Mouse (Mus musculus) MEL (cell line): ENCODE measurements around the gene Fosb. TPM values are rescaled to one million over a fixed set of nuclear protein-coding genes. Genes with fewer than 3 reads are reported as not detected.

Experiments
- DNase-seq: peaks from one replicate; pipeline ENCODE4 v3.0.0; 2011; ENCODE audit warnings: low read depth, low spot score
- H3K27ac ChIP-seq: 2 replicates; pipeline ENCODE4 v1.5.1; 2012; ENCODE audit warnings: low read depth, mild to moderate bottlenecking, control low read depth, low read length, moderate library complexity; ENCODE audit not compliant: control insufficient read depth
- H3K27me3 ChIP-seq, 2 experiments: fragments of 150-350 bp in 1 of 2; sonication (generic) in 1 of 2; 2 replicates each; pipeline ENCODE4 v1.6.1; 2012; ENCODE audit warnings: low read length in 2 of 2, mild to moderate bottlenecking in 2 of 2, improper control_type of control experiment in 1 of 2, moderate library complexity in 1 of 2; ENCODE audit not compliant: insufficient read depth in 2 of 2, control insufficient read depth in 1 of 2
- H3K36me3 ChIP-seq, 2 experiments: 2 replicates each; pipeline ENCODE4 v1.6.1; 2012 to 2014; ENCODE audit warnings: low read length in 2 of 2, improper control_type of control experiment in 1 of 2, inconsistent platforms in 1 of 2, mild to moderate bottlenecking in 1 of 2; ENCODE audit not compliant: insufficient read depth in 2 of 2, control insufficient read depth in 1 of 2
- H3K4me1 ChIP-seq, 2 experiments: fragments of 150-350 bp in 1 of 2; sonication (generic) in 1 of 2; 2 replicates each; pipeline ENCODE4 v1.6.1; 2012; ENCODE audit warnings: low read length in 2 of 2, improper control_type of control experiment in 1 of 2, mild to moderate bottlenecking in 1 of 2; ENCODE audit not compliant: insufficient read depth in 2 of 2, control insufficient read depth in 1 of 2
- H3K4me3 ChIP-seq, 2 experiments: fragments of 150-350 bp in 1 of 2; sonication (generic) in 1 of 2; 2 replicates each; pipeline ENCODE4 v1.5.1; 2012; ENCODE audit warnings: low read depth in 2 of 2, low read length in 2 of 2, mild to moderate bottlenecking in 2 of 2, moderate library complexity in 2 of 2, control low read depth in 1 of 2, improper control_type of control experiment in 1 of 2; ENCODE audit not compliant: control insufficient read depth in 1 of 2, insufficient read depth in 1 of 2
- H3K79me2 ChIP-seq: 2 replicates; pipeline ENCODE4 v1.6.1; 2012; ENCODE audit warnings: mild to moderate bottlenecking, low read length, moderate library complexity; ENCODE audit not compliant: control insufficient read depth, poor library complexity, insufficient read depth
- H3K9ac ChIP-seq: 2 replicates; pipeline ENCODE4 v1.6.1; 2012; ENCODE audit warnings: low read depth, mild to moderate bottlenecking, control low read depth, low read length, moderate library complexity; ENCODE audit not compliant: control insufficient read depth, poor library complexity, severe bottlenecking
- H3K9me3 ChIP-seq: fragments of 150-350 bp; sonication (generic); replicated peaks from 2 replicates; pipeline ENCODE4 v1.6.1; 2012; ENCODE audit warnings: mild to moderate bottlenecking, low read length, improper control_type of control experiment, moderate library complexity; ENCODE audit not compliant: insufficient read depth
- BHLHE40 ChIP-seq: IDR thresholded peaks from 2 replicates; pipeline ENCODE4 v1.6.1; 2012; ENCODE audit warnings: low read depth, mild to moderate bottlenecking, inconsistent platforms, low read length, improper control_type of control experiment, borderline replicate concordance
- CHD2 ChIP-seq: IDR thresholded peaks from 2 replicates; pipeline ENCODE4 v1.6.1; 2011; ENCODE audit warnings: low read length, improper control_type of control experiment
- CTCF ChIP-seq, 3 experiments: IDR thresholded peaks in 2 of 3; conservative IDR thresholded peaks in 1 of 3; 2 replicates each; pipeline ENCODE4 v1.5.1; 2011 to 2012; ENCODE audit warnings: low read length in 3 of 3, low read depth in 2 of 3, mild to moderate bottlenecking in 2 of 3, improper control_type of control experiment in 1 of 3, inconsistent platforms in 1 of 3, mixed read lengths in 1 of 3, moderate library complexity in 1 of 3; ENCODE audit not compliant: control insufficient read depth in 1 of 3, insufficient read depth in 1 of 3, poor library complexity in 1 of 3, severe bottlenecking in 1 of 3
- E2F4 ChIP-seq: IDR thresholded peaks from 2 replicates; pipeline ENCODE4 v1.6.1; 2011; ENCODE audit warnings: low read depth, low read length, improper control_type of control experiment, borderline replicate concordance
- ETS1 ChIP-seq: IDR thresholded peaks from 2 replicates; pipeline ENCODE4 v1.6.1; 2012; ENCODE audit warnings: low read depth, mild to moderate bottlenecking, inconsistent platforms, low read length, improper control_type of control experiment, moderate library complexity
- HCFC1 ChIP-seq: IDR thresholded peaks from 2 replicates; pipeline ENCODE4 v1.6.1; 2012; ENCODE audit warnings: low read depth, mild to moderate bottlenecking, inconsistent platforms, low read length, improper control_type of control experiment, moderate library complexity
- KAT2A ChIP-seq: conservative IDR thresholded peaks from 2 replicates; pipeline ENCODE4 v1.6.1; 2012; ENCODE audit warnings: low read depth, low read length, improper control_type of control experiment, inconsistent platforms
- MAFK ChIP-seq: IDR thresholded peaks from 2 replicates; pipeline ENCODE4 v1.6.1; 2011; ENCODE audit warnings: low read depth, mild to moderate bottlenecking, low read length, improper control_type of control experiment, borderline replicate concordance
- MAZ ChIP-seq: IDR thresholded peaks from 2 replicates; pipeline ENCODE4 v1.6.1; 2012; ENCODE audit warnings: low read depth, mild to moderate bottlenecking, inconsistent platforms, low read length, improper control_type of control experiment
- MXI1 ChIP-seq: IDR thresholded peaks from 2 replicates; pipeline ENCODE4 v1.6.1; 2011; ENCODE audit warnings: mild to moderate bottlenecking, low read depth, low read length, improper control_type of control experiment
- MYC ChIP-seq: IDR thresholded peaks from 2 replicates; pipeline ENCODE4 v1.6.1; 2011; ENCODE audit warnings: low read depth, mild to moderate bottlenecking, low read length, improper control_type of control experiment, moderate library complexity
- POLR2A ChIP-seq, 2 experiments: IDR thresholded peaks; 2 replicates each; pipeline ENCODE4 v1.6.1; 2011 to 2012; ENCODE audit warnings: low read length in 2 of 2, mild to moderate bottlenecking in 2 of 2, control low read depth in 1 of 2, improper control_type of control experiment in 1 of 2, low read depth in 1 of 2, moderate library complexity in 1 of 2; ENCODE audit not compliant: control insufficient read depth in 1 of 2, insufficient read depth in 1 of 2, poor library complexity in 1 of 2
- RAD21 ChIP-seq: IDR thresholded peaks from 2 replicates; pipeline ENCODE4 v1.6.1; 2011; ENCODE audit warnings: mild to moderate bottlenecking, low read depth, low read length, improper control_type of control experiment
- SIN3A ChIP-seq: IDR thresholded peaks from 2 replicates; pipeline ENCODE4 v1.6.1; 2012; ENCODE audit warnings: low read length, improper control_type of control experiment, inconsistent platforms
- SMC3 ChIP-seq: IDR thresholded peaks from 2 replicates; pipeline ENCODE4 v1.6.1; 2011; ENCODE audit warnings: low read depth, low read length, improper control_type of control experiment
- TAL1 ChIP-seq: IDR thresholded peaks from 2 replicates; pipeline ENCODE4 v1.6.1; 2012; ENCODE audit warnings: mild to moderate bottlenecking, inconsistent platforms, low read length, moderate library complexity, mixed read lengths
- TCF12 ChIP-seq: IDR thresholded peaks from 2 replicates; pipeline ENCODE4 v1.6.1; 2014; ENCODE audit warnings: low read depth, mild to moderate bottlenecking, inconsistent platforms, low read length, improper control_type of control experiment, moderate library complexity
- USF1 ChIP-seq: IDR thresholded peaks from 2 replicates; pipeline ENCODE4 v1.6.1; 2014; ENCODE audit warnings: low read depth, mild to moderate bottlenecking, inconsistent platforms, low read length, improper control_type of control experiment, moderate library complexity
- ZC3H11A ChIP-seq: IDR thresholded peaks from 2 replicates; pipeline ENCODE4 v1.6.1; 2012; ENCODE audit warnings: low read depth, mild to moderate bottlenecking, inconsistent platforms, low read length, improper control_type of control experiment
- ZKSCAN1 ChIP-seq: IDR thresholded peaks from 2 replicates; pipeline ENCODE4 v1.6.1; 2012; ENCODE audit warnings: low read depth, mild to moderate bottlenecking, inconsistent platforms, low read length, improper control_type of control experiment, moderate library complexity
- ZMIZ1 ChIP-seq: IDR thresholded peaks from 2 replicates; pipeline ENCODE4 v1.6.1; 2012; ENCODE audit warnings: low read depth, mild to moderate bottlenecking, inconsistent platforms, low read length, improper control_type of control experiment, moderate library complexity
- ZNF384 ChIP-seq: IDR thresholded peaks from 2 replicates; pipeline ENCODE4 v1.6.1; 2012; ENCODE audit warnings: low read depth, mild to moderate bottlenecking, inconsistent platforms, low read length, improper control_type of control experiment
- polyA plus RNA-seq, 2 experiments: library from polyadenylated mRNA; stranded (reverse) in 1 of 2; unstranded in 1 of 2; fragments of >175 nt in 1 of 2; fragments of >200 nt in 1 of 2; gene quantifications; 2 replicates each; pipeline versions ENCODE4 v1.2.1 to v1.2.4; 2012; ENCODE audit warnings: low replicate concordance in 2 of 2, low read depth in 1 of 2; ENCODE audit not compliant: insufficient read length in 2 of 2, insufficient read depth in 1 of 2, missing spikeins in 1 of 2
- total RNA-seq: library from RNA; depleted of rRNA; stranded (reverse); fragments of 300-350 nt; gene quantifications from 2 replicates; pipeline ENCODE4 v1.2.3, GENCODE M21; 2012

Fosb gene
- total and polyA plus RNA-seq, 3 experiments = 0.04 to 0.49 TPM; not detected in 1

GRCm38 (mm10) chr7:19300501-19301421 is 9.1 kb downstream of the Fosb start (continued):
- peak; percentile 38 to 97; a peak in 2 of 4 replicates for TF ChIP-seq POLR2A (IDR thresholded peaks at IDR 0.05; ENCODE audit: control insufficient read depth in 1 of 2, insufficient read depth in 1 of 2, low read depth in 1 of 2, low read length in 2 of 2, poor library complexity in 1 of 2)
- peak; percentile 99 for TF ChIP-seq MAFK
- peak; percentile 91 for TF ChIP-seq ZC3H11A
- TF ChIP-seq MXI1 = 0 out of 2 replicates have a peak, but pooled peaks have one; percentile 39

GRCm38 (mm10) chr7:19299194-19299593 is 10.7 kb downstream of the Fosb start:
- TF ChIP-seq TAL1 = no peak
- no peak for TF ChIP-seq MYC
- TF ChIP-seq ZNF384 = no peak
- TF ChIP-seq MAZ = no peak
- no peak for TF ChIP-seq POLR2A (IDR thresholded peaks at IDR 0.05; ENCODE audit: control insufficient read depth in 1 of 2, insufficient read depth in 1 of 2, low read depth in 1 of 2, low read length in 2 of 2, poor library complexity in 1 of 2)
- TF ChIP-seq ETS1 = no peak
- no peak for TF ChIP-seq TCF12
- TF ChIP-seq USF1 = no peak
- peak; percentile 64; the same call in 1 of the 2 replicates for TF ChIP-seq HCFC1
- no peak for TF ChIP-seq MAFK
- TF ChIP-seq CHD2 = no peak
- peak; percentile 78 for TF ChIP-seq RAD21
- TF ChIP-seq MXI1 = no peak
- no peak for TF ChIP-seq E2F4
- no peak for TF ChIP-seq ZMIZ1
- no peak for TF ChIP-seq KAT2A
- peak; percentile 48; the same call in 1 of the 2 replicates for TF ChIP-seq SIN3A
- no peak for TF ChIP-seq BHLHE40
- peak; percentile 67 for TF ChIP-seq SMC3
- peak; percentile 62 for TF ChIP-seq ZC3H11A
- TF ChIP-seq CTCF (IDR thresholded peaks at IDR 0.05 in 2 of 3, conservative IDR thresholded peaks at IDR 0.05 in 1 of 3; ENCODE audit: control insufficient read depth in 1 of 3, insufficient read depth in 1 of 3, low read depth in 2 of 3, low read length in 3 of 3, poor library complexity in 1 of 3, severe bottlenecking in 1 of 3) = peak; percentile 45 to 87 (median 75)
- TF ChIP-seq ZKSCAN1 = no peak
- no peaks in the 10 kb centered on the region for H3K79me2 ChIP-seq
- no peaks in the 10 kb centered on the region for H3K9me3 ChIP-seq

More at GRCm38 (mm10) chr7:19299194-19299593, 10.7 kb downstream of the Fosb start:
- Histone ChIP-seq H3K4me3 (no peak overlapping the region), H3K27ac (no peak overlapping the region), H3K4me1 (peaks cover 0 to 6% of the 10 kb centered on the region in 2 experiments; a peak in 2 of 4 replicates), H3K9ac (no peak overlapping the region), H3K27me3 (no peaks in the 10 kb centered on the region), H3K36me3 (no peaks in the 10 kb centered on the region)
- peak; percentile 76 for DNase-seq
